Mouse (Mus musculus) intestine, embryonic 14.5 days (tissue): ENCODE data around the gene Nmnat2. TPM values are rescaled to one million over a fixed set of nuclear protein-coding genes. Genes with fewer than 3 reads are reported as not detected.

Source experiments
- ATAC-seq: fragments of 200-750 bp; cut with Nextera tagmentation; replicated peaks from 2 replicates; pipeline ENCODE4 v1.8.0; 2017; ENCODE audit warnings: low read depth, moderate number of reproducible peaks, moderate TSS enrichment, moderate library complexity; ENCODE audit not compliant: low FRiP score, low TSS enrichment
- DNase-seq: peaks from one replicate; pipeline ENCODE4 v3.0.0-alpha.2; 2018; ENCODE audit warnings: low spot score
- H3K27ac ChIP-seq: fragments of 300-500 bp; sonication (generic); 2 replicates; pipeline ENCODE4 v1.5.1; 2014; ENCODE audit warnings: low read depth, mild to moderate bottlenecking, control low read depth
- H3K27me3 ChIP-seq: fragments of 300-500 bp; sonication (generic); replicated peaks from 2 replicates; pipeline ENCODE4 v1.6.1; 2014; ENCODE audit warnings: low read length, control low read depth; ENCODE audit not compliant: control insufficient read depth, insufficient read depth
- H3K36me3 ChIP-seq: fragments of 300-500 bp; sonication (generic); 2 replicates; pipeline ENCODE4 v1.6.1; 2014; ENCODE audit warnings: low read length, control low read depth; ENCODE audit not compliant: control insufficient read depth, insufficient read depth
- H3K4me1 ChIP-seq: fragments of 300-500 bp; sonication (generic); replicated peaks from 2 replicates; pipeline ENCODE4 v1.6.1; 2014; ENCODE audit warnings: low read length, control low read depth, mixed read lengths; ENCODE audit not compliant: control insufficient read depth, insufficient read depth
- H3K4me2 ChIP-seq: fragments of 300-500 bp; sonication (generic); 2 replicates; pipeline ENCODE4 v1.6.1; 2014; ENCODE audit warnings: low read length
- H3K4me3 ChIP-seq: fragments of 300-500 bp; sonication (generic); 2 replicates; pipeline ENCODE4 v1.5.1; 2014; ENCODE audit warnings: low read depth, low read length, control low read depth, mixed read lengths
- H3K9ac ChIP-seq: fragments of 300-500 bp; sonication (generic); 2 replicates; pipeline ENCODE4 v1.6.1; 2014; ENCODE audit warnings: mild to moderate bottlenecking, low read length
- H3K9me3 ChIP-seq: fragments of 300-500 bp; sonication (generic); 2 replicates; pipeline ENCODE4 v1.6.1; 2016; ENCODE audit warnings: low read length, control low read depth; ENCODE audit not compliant: control insufficient read depth
- WGBS: fragments of 180-500 bp; shearing (Covaris S2); extraction: QIAGEN DNeasy Blood & Tissue Kit; methylation state at CpG from one replicate; pipeline ENCODE4 v1.1.7; 2014; 5-methylcytosine and 5-hydroxymethylcytosine counted together
- polyA plus RNA-seq: library from polyadenylated mRNA; unstranded; fragments of >200 nt; fragmentation: Nextera tagmentation; extraction: Ambion mirVana; gene quantifications from 2 replicates; pipeline ENCODE4 v1.2.1, GENCODE M21; 2014

Nmnat2 gene
- polyA plus RNA-seq, 1 experiment from 2014 or later: 3.5 TPM

DNA sequence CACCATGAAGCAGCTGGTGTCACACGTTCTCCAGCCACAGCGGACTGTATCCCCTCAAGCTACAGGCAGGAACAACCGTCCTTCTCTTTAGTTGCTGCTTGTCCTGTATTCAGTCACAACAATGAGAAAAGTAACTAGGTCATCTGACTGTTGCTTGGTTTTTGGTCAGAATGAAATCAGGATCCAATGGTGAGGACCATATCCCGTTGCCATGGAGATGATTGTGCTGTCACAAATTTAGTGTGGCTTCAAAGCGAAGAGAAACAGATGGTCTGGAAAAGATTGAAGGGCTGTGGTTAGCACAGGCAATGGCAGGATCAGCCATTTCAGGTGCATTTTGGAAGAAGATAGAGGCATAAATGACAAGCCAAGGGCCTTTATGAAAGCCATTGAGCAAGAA, 18.4 kb upstream of the Nmnat2 start:
- DNase-seq (no peak), ATAC-seq (no peak)
- 78% methylated on average over 5 of the region's 5 CpGs for WGBS

DNA sequence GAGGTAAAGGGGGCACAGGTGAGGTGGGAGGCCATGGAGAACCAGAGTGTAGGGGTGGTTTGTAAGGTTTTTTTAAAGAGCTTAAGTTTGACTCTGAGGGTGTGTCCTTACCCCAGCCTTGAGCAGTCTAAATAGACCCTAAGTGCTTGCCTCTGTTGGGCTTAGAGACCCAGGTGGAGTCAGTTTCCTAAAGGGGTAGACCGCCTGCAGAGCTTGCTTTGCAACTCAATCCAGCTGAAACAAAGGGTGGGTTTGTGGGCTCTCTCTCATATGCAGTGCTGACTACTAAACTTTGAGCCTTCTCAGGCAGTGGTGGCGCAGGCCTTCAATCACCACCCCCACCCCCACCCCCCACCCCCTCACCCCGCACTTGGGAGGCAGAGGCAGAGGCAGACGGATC, 11.8 kb upstream of the Nmnat2 start:
- no peak for ATAC-seq
- WGBS: 58% methylated on average over 4 of the region's 4 CpGs
- Histone ChIP-seq H3K4me2 (no peak overlapping the region), H3K27me3 (no peaks in the 10 kb centered on the region), H3K4me3 (no peak overlapping the region), H3K36me3 (no peaks in the 10 kb centered on the region), H3K9ac (no peak overlapping the region), H3K9me3 (no peaks in the 10 kb centered on the region), H3K4me1 (no peaks in the 10 kb centered on the region), H3K27ac (no peak overlapping the region)
- DNase-seq: no peak

More for the DNA sequence above, 18.4 kb upstream of the Nmnat2 start:
- Histone ChIP-seq H3K4me2 (no peak overlapping the region), H3K27ac (no peak overlapping the region), H3K27me3 (no peaks in the 10 kb centered on the region), H3K36me3 (no peaks in the 10 kb centered on the region), H3K4me3 (no peak overlapping the region), H3K4me1 (no peaks in the 10 kb centered on the region), H3K9me3 (no peaks in the 10 kb centered on the region), H3K9ac (no peak overlapping the region)

DNA sequence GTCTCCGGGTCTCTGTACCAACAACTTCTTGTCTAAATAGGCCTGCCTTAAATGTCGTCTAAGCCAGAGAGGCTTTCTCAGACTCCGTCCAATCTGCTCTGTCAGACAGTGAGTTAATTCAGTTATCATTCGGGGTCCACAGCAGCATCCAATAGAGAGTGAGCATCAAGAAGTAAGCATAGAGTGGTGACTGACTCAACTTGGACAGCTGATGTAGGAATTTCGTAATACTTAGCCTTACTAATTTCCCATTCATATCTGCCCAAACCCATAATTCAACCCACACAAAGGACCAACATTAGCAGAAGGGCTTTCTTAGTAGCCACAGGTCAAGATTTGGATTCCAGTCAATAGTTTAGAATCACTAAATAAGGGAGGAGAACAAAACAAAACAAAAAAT, 626 bp upstream of the Nmnat2 start:
- no peak for ATAC-seq

DNA sequence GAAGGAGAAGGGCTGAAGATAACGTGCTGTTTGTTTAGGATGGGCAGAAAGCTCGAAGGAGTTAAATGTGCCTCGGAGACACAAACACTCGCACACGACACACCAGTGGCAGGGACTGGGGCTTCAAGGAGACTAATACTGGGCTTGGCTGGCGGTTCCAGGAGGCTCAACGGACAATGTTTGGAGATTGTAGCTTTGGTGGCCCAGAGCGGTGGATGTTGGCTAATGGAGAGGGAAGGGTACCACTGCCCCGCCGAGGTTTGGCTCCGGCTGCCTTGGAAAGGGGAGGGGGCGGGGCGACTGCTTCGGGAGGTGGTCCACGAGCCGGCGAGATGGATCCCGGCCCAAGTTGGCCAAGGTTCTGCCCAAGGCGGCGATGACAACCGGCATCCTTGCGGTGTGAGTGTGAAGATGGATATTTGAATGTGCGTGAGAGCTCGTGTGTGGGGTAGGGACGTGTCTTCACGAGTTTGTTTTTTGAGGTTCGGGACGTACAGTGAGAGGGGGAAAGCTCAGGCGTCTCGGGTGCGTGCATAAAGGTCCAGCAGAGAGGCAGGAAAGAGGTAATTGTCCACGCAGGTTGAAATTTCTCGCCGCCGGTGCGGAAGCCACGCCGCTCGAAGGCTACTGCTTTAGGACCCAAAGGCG, 895 bp downstream of the Nmnat2 start:
- H3K4me2 ChIP-seq: peak overlapping the region; percentile 49
- H3K36me3 ChIP-seq: no peaks in the 10 kb centered on the region
- no peak overlapping the region for H3K9ac ChIP-seq
- no peak overlapping the region for H3K27ac ChIP-seq
- ATAC-seq (no peak), DNase-seq (peak; percentile 53)
- peak overlapping the region; percentile 40 for H3K4me3 ChIP-seq
- H3K27me3 ChIP-seq: peaks cover 45% of the 10 kb centered on the region
- H3K4me1 ChIP-seq: no peaks in the 10 kb centered on the region
- WGBS: 2% methylated on average over 40 of the region's 40 CpGs
- H3K9me3 ChIP-seq: no peaks in the 10 kb centered on the region

More for the DNA sequence above, 626 bp upstream of the Nmnat2 start:
- Histone ChIP-seq H3K36me3 (no peaks in the 10 kb centered on the region), H3K4me1 (no peaks in the 10 kb centered on the region), H3K4me2 (no peak overlapping the region), H3K4me3 (no peak overlapping the region), H3K27me3 (peaks cover 45% of the 10 kb centered on the region), H3K9ac (no peak overlapping the region), H3K27ac (no peak overlapping the region), H3K9me3 (no peaks in the 10 kb centered on the region)
- DNase-seq: no peak
- WGBS: 75% methylated on average over 5 of the region's 5 CpGs

DNA sequence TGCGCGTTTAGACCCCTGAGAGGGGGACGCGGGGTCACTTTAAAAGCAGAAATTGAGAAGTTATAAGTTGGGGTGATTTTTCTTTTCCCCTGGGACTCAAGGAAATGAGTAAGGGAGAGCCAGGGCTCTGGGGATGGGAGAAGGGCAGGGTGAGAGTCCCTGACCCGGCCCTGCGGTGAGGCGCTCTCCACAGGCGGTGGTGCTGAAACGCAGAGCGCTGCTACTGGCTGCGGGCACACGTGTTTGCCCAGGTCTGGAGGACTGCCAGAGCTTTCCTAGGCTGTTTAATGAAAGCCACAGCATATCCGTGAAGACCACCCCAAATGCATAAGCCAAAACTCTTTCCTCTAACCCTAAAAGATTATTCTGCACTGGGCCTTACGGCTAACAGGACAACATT, 1.4 kb downstream of the Nmnat2 start:
- 5% methylated on average over 14 of the region's 14 CpGs for WGBS

DNA sequence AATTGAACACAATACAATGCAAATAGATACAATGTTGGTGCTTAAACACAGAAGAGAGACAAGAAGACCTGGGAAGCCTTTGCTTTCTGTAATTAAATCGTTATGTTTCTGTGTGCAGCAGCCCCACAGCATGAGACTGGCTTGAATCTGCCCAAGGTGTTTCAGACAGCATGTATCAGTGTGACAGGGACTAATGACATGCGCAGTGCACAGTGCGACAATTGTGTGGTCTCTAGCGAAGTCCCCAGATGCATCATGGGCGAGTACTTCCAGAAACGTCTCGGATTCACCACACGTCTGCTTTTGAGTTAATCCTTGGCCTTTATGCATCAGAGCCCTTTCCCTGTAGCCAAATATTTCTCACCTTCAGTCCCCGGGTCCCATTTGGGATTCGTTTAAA, 9.6 kb downstream of the Nmnat2 start:
- WGBS: 85% methylated on average over 10 of the region's 10 CpGs
- no peaks in the 10 kb centered on the region for H3K9me3 ChIP-seq
- no peak overlapping the region for H3K27ac ChIP-seq
- no peaks in the 10 kb centered on the region for H3K27me3 ChIP-seq
- ATAC-seq (no peak), DNase-seq (no peak)
- H3K4me1 ChIP-seq: no peaks in the 10 kb centered on the region
- no peak overlapping the region for H3K4me2 ChIP-seq
- no peak overlapping the region for H3K9ac ChIP-seq
- no peaks in the 10 kb centered on the region for H3K36me3 ChIP-seq
- H3K4me3 ChIP-seq: no peak overlapping the region

More for the DNA sequence above, 1.4 kb downstream of the Nmnat2 start:
- Histone ChIP-seq H3K27me3 (peaks cover 45% of the 10 kb centered on the region), H3K4me1 (no peaks in the 10 kb centered on the region), H3K9me3 (no peaks in the 10 kb centered on the region), H3K9ac (no peak overlapping the region), H3K4me2 (peak overlapping the region; percentile 49), H3K36me3 (no peaks in the 10 kb centered on the region), H3K27ac (no peak overlapping the region), H3K4me3 (peak overlapping the region; percentile 40)
- DNase-seq: peak; percentile 92
- 0 out of 2 replicates have a peak, but pooled peaks have one; percentile 53 for ATAC-seq

DNA sequence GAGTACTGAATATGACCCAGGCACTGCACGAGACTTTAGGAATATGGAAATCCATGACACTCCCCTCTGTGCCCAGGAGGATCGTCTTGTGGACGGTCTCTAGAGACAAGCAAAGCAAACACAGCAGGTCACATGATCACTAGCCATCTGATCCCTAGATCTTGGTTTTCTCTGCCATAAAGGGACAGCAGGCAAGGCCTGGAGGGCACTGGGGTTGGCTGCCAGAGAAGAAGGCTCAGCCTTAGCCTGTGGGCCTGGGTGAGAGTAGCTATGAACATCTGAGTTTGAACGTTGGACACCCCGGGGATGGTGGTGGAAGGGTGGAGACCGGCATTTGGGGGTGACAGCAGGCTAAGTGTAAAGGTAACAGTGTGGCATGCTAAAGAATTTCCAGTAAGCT, 11.4 kb downstream of the Nmnat2 start:
- no peaks in the 10 kb centered on the region for H3K36me3 ChIP-seq
- H3K4me1 ChIP-seq: no peaks in the 10 kb centered on the region
- H3K27me3 ChIP-seq: no peaks in the 10 kb centered on the region
- no peak overlapping the region for H3K9ac ChIP-seq
- DNase-seq (no peak), ATAC-seq (no peak)
- H3K9me3 ChIP-seq: 0 out of 2 replicates have a peak, but pooled peaks cover 4% of the 10 kb centered on the region
- H3K27ac ChIP-seq: no peak overlapping the region
- no peak overlapping the region for H3K4me2 ChIP-seq
- 68% methylated on average over 6 of the region's 6 CpGs for WGBS
- H3K4me3 ChIP-seq: no peak overlapping the region

DNA sequence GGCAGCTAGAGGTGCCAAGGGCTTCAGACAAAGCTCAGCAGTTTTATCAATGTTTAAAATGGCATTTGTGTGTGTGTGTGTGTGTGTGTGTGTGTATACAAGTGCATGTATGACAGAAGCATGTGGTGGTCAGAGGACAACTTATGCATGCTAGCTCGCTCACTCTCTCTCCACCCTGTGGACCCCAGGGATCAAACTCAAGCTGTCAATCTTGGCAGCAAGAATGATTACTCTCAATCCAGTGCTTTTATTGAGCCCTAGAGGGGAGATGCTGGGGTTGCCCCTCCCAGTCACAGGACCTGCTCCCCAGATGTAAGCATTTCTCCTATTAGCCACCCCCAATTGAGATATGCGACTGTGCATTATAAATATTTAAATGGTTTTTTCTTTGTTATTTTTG, 11.9 kb downstream of the Nmnat2 start:
- H3K9ac ChIP-seq: no peak overlapping the region
- 0 out of 2 replicates have a peak, but pooled peaks cover 4% of the 10 kb centered on the region for H3K9me3 ChIP-seq
- H3K4me1 ChIP-seq: no peaks in the 10 kb centered on the region
- no peak overlapping the region for H3K4me2 ChIP-seq
- 91% methylated on average over 2 of the region's 2 CpGs for WGBS
- H3K27ac ChIP-seq: no peak overlapping the region
- H3K36me3 ChIP-seq: no peaks in the 10 kb centered on the region
- H3K27me3 ChIP-seq: no peaks in the 10 kb centered on the region
- ATAC-seq (no peak), DNase-seq (no peak)
- H3K4me3 ChIP-seq: no peak overlapping the region

DNA sequence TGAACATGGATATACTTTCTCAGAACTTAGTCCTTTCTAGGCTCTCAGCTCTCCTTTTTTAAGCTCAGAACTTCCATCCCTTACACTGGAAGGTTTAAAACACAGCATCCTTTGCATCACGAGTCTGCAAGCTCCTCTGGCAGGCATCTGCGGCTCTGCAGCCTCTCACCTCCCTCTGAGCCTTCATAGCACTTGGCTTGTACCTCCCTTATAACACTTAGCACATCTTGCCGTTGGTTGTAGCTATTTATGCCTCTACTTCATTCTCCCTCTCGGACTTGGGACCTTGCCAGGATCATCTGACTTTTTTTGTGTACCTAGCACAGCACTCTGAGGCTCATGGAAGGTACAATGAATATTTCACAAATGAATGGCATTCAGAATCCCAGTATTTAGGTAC, 14.3 kb downstream of the Nmnat2 start:
- WGBS: 58% methylated on average over 4 of the region's 4 CpGs
- Histone ChIP-seq H3K4me3 (no peak overlapping the region), H3K27me3 (no peaks in the 10 kb centered on the region), H3K4me1 (no peaks in the 10 kb centered on the region), H3K27ac (no peak overlapping the region), H3K9me3 (0 out of 2 replicates have a peak, but pooled peaks cover 4% of the 10 kb centered on the region), H3K4me2 (no peak overlapping the region), H3K9ac (no peak overlapping the region), H3K36me3 (no peaks in the 10 kb centered on the region)
- DNase-seq (no peak), ATAC-seq (no peak)
